Mouse (Mus musculus) G1E (cell line): ENCODE data around the gene Sbds. TPM values are rescaled to one million over a fixed set of nuclear protein-coding genes. Genes with fewer than 3 reads are reported as not detected.

Experiments
- ATAC-seq: 2 replicates; pipeline ENCODE4 v1.8.0; 2016; ENCODE audit warnings: mild to moderate bottlenecking; ENCODE audit not compliant: insufficient number of reproducible peaks, poor library complexity, low FRiP score, severe bottlenecking; ENCODE audit errors: extremely low read depth
- DNase-seq: peaks from one replicate; pipeline ENCODE4 v3.0.0; 2012; ENCODE audit warnings: low spot score
- H3K27me3 ChIP-seq: 2 replicates; pipeline ENCODE4 v1.6.1; 2012; ENCODE audit warnings: mild to moderate bottlenecking, low read length, inconsistent platforms; ENCODE audit not compliant: insufficient read depth
- H3K36me3 ChIP-seq: replicated peaks from 2 replicates; pipeline ENCODE3; 2012; ENCODE audit warnings: mild to moderate bottlenecking, inconsistent platforms
- H3K4me1 ChIP-seq: 2 replicates; pipeline ENCODE4 v1.6.1; 2012; ENCODE audit warnings: low read depth, low read length, inconsistent platforms, mixed read lengths; ENCODE audit not compliant: insufficient read depth
- H3K4me3 ChIP-seq: 2 replicates; pipeline ENCODE4 v1.5.1; 2012; ENCODE audit warnings: low read depth, mild to moderate bottlenecking, inconsistent platforms, low read length, moderate library complexity, mixed read lengths
- H3K9me3 ChIP-seq: replicated peaks from 2 replicates; pipeline ENCODE4 v1.6.1; 2012; ENCODE audit warnings: inconsistent platforms
- CTCF ChIP-seq: IDR thresholded peaks from 2 replicates; pipeline ENCODE4 v1.5.1; 2012; ENCODE audit warnings: low read depth, low read length, inconsistent platforms, mixed read lengths
- GATA1 ChIP-seq: IDR thresholded peaks from 2 replicates; pipeline ENCODE4 v1.6.1; 2012; ENCODE audit warnings: borderline replicate concordance, low read length, inconsistent platforms, mixed read lengths
- GATA2 ChIP-seq: IDR thresholded peaks from 2 replicates; pipeline ENCODE4 v1.6.1; 2012; ENCODE audit warnings: low read depth, low read length, inconsistent platforms, borderline replicate concordance
- POLR2AphosphoS5 ChIP-seq: IDR thresholded peaks from 2 replicates; pipeline ENCODE4 v1.6.1; 2012; ENCODE audit warnings: low read depth, low read length, inconsistent platforms; ENCODE audit not compliant: insufficient replicate concordance
- TAL1 ChIP-seq: conservative IDR thresholded peaks from 2 replicates; pipeline ENCODE4 v1.6.1; 2012; ENCODE audit warnings: low read depth, low read length, inconsistent platforms, mixed read lengths
- polyA plus RNA-seq: library from polyadenylated mRNA; stranded (reverse); fragments of >175 nt; gene quantifications from 2 replicates; pipeline ENCODE4 v1.2.3, GENCODE M21; 2012
- total RNA-seq, 2 experiments: library from RNA; stranded (forward) in 1 of 2; stranded (reverse) in 1 of 2; fragments of 200-1000 nt in 1 of 2; fragments of >200 nt in 1 of 2; fragmentation: Nextera tagmentation in 1 of 2; gene quantifications; 2 replicates each; pipeline ENCODE4 v1.2.3; 2014 to 2017

Sbds gene
- total RNA-seq (2014; fragmentation: Nextera tagmentation) (112 and 123 TPM in 2 replicates), total RNA-seq (2017) (76.1 and 91.8 TPM in 2 replicates), polyA plus RNA-seq (18.9 and 28.1 TPM in 2 replicates)

GRCm38 (mm10) chr5:130255017-130255720 is at the start of gene Sbds, which contains the start of gene Tyw1:
Gene Sbds, minus strand, starts transcription at chr5:130255530.
Gene Tyw1, plus strand, starts transcription at chr5:130255619.
- H3K27me3 ChIP-seq = no peaks in the 10 kb centered on the region
- H3K4me1 ChIP-seq = peaks cover 41% of the 10 kb centered on the region
- ATAC-seq (peak; percentile 82), DNase-seq (peak; percentile 86)
- peak within 1 kb of the TSS; percentile 88 for H3K4me3 ChIP-seq
- H3K9me3 ChIP-seq = no peaks in the 10 kb centered on the region
- peaks cover 55% of the 10 kb centered on the region for H3K36me3 ChIP-seq
- TF ChIP-seq POLR2AphosphoS5 (no peak), GATA1 (no peak), CTCF (no peak), GATA2 (no peak), TAL1 (no peak)

GRCm38 (mm10) chr5:130303611-130304010 is 48.3 kb upstream of the Sbds start:
- no peak for ATAC-seq
- Histone ChIP-seq H3K4me1 (peaks cover 4% of the 10 kb centered on the region; the same call in 1 of the 2 replicates), H3K4me3 (no peak overlapping the region), H3K9me3 (no peaks in the 10 kb centered on the region), H3K36me3 (peaks cover 86% of the 10 kb centered on the region), H3K27me3 (no peaks in the 10 kb centered on the region)
- DNase-seq = no peak
- TF ChIP-seq POLR2AphosphoS5 = no peak
- no peak for TF ChIP-seq GATA2

- no peak for ATAC-seq
Measured at GRCm38 (mm10) chr5:130299526-130299925, 44.2 kb upstream of the Sbds start.

GRCm38 (mm10) chr5:130298831-130299460 is 43.6 kb upstream of the Sbds start:
- no peak for TF ChIP-seq GATA2
- TF ChIP-seq CTCF = no peak
- TF ChIP-seq TAL1 = no peak
- TF ChIP-seq POLR2AphosphoS5 = no peak
- no peak for TF ChIP-seq GATA1
- DNase-seq (no peak), ATAC-seq (no peak)
- no peaks in the 10 kb centered on the region for H3K27me3 ChIP-seq
- H3K36me3 ChIP-seq = peaks cover 91% of the 10 kb centered on the region
- H3K4me3 ChIP-seq = no peak overlapping the region
- H3K9me3 ChIP-seq = no peaks in the 10 kb centered on the region
- H3K4me1 ChIP-seq = peaks cover 4% of the 10 kb centered on the region; the same call in 1 of the 2 replicates

More at GRCm38 (mm10) chr5:130299526-130299925, 44.2 kb upstream of the Sbds start:
- Histone ChIP-seq H3K9me3 (no peaks in the 10 kb centered on the region), H3K4me1 (peaks cover 4% of the 10 kb centered on the region; the same call in 1 of the 2 replicates), H3K4me3 (no peak overlapping the region), H3K27me3 (no peaks in the 10 kb centered on the region), H3K36me3 (peaks cover 91% of the 10 kb centered on the region)
- TF ChIP-seq CTCF (no peak), GATA2 (no peak), POLR2AphosphoS5 (no peak), GATA1 (no peak)
- DNase-seq = no peak

- TF ChIP-seq GATA1 (no peak), CTCF (no peak), POLR2AphosphoS5 (no peak)
- Histone ChIP-seq H3K27me3 (no peaks in the 10 kb centered on the region), H3K9me3 (no peaks in the 10 kb centered on the region), H3K4me1 (no peaks in the 10 kb centered on the region), H3K36me3 (peaks cover 96% of the 10 kb centered on the region), H3K4me3 (no peak overlapping the region)
- DNase-seq = no peak
- no peak for ATAC-seq
Measured at GRCm38 (mm10) chr5:130296071-130296470, 40.7 kb upstream of the Sbds start.

- no peak overlapping the region for H3K4me3 ChIP-seq
- no peaks in the 10 kb centered on the region for H3K27me3 ChIP-seq
- DNase-seq (no peak), ATAC-seq (no peak)
- TF ChIP-seq TAL1 (no peak), GATA2 (no peak), POLR2AphosphoS5 (no peak), GATA1 (no peak), CTCF (no peak)
- peaks cover 96% of the 10 kb centered on the region for H3K36me3 ChIP-seq
- H3K4me1 ChIP-seq = no peaks in the 10 kb centered on the region
- 0 out of 2 replicates have a peak, but pooled peaks cover 2% of the 10 kb centered on the region for H3K9me3 ChIP-seq
Measured at GRCm38 (mm10) chr5:130294598-130294997, 39.3 kb upstream of the Sbds start.
